Mouse (Mus musculus): Measurements from ENCODE around the gene Zfp990.
"Not testable (repeated sequence)": the region's sequence is repeated elsewhere in the genome, so short reads cannot be mapped to it uniquely, and the experiment has no call there.

The Zfp990 gene

GRCm38 (mm10) chr4:145510459-145510858 lies at the start of gene Zfp990:
Gene Zfp990 (plus strand): TSS chr4:145510759.
- DNase-seq: not testable (repeated sequence)

- DNase-seq: peak; percentile 29 to 61
These were observed 46.9 kb upstream of the Zfp990 start for GRCm38 (mm10) chr4:145463553-145464253.

GRCm38 (mm10) chr4:145478128-145478527 lies 32.4 kb upstream of the Zfp990 start:
- DNase-seq: no peak

- DNase-seq: not testable (repeated sequence)
These were observed 29.9 kb upstream of the Zfp990 start for GRCm38 (mm10) chr4:145480699-145481098.

GRCm38 (mm10) chr4:145489396-145489795 lies 21.2 kb upstream of the Zfp990 start:
- DNase-seq: no peak

- DNase-seq: no peak
These were observed 18.4 kb upstream of the Zfp990 start for GRCm38 (mm10) chr4:145492132-145492531.

GRCm38 (mm10) chr4:145493316-145493715 lies 17.2 kb upstream of the Zfp990 start:
- DNase-seq: not testable (repeated sequence)

GRCm38 (mm10) chr4:145514637-145515036 lies 4.1 kb downstream of the Zfp990 start:
- not testable (repeated sequence) for DNase-seq

- DNase-seq: not testable (repeated sequence)
These were observed 5.4 kb downstream of the Zfp990 start for GRCm38 (mm10) chr4:145515776-145516565.

GRCm38 (mm10) chr4:145517391-145517790 lies 6.8 kb downstream of the Zfp990 start:
- DNase-seq: not testable (repeated sequence)

GRCm38 (mm10) chr4:145543861-145544260 lies 33.3 kb downstream of the Zfp990 start:
- DNase-seq: not testable (repeated sequence)

- DNase-seq: not testable (repeated sequence)
These were observed 34.5 kb downstream of the Zfp990 start for GRCm38 (mm10) chr4:145545106-145545505.

GRCm38 (mm10) chr4:145545734-145546349 lies 35.3 kb downstream of the Zfp990 start:
- DNase-seq: not testable (repeated sequence)

- not testable (repeated sequence) for DNase-seq
These were observed 35.9 kb downstream of the Zfp990 start for GRCm38 (mm10) chr4:145546477-145546876.

GRCm38 (mm10) chr4:145556680-145557079 lies 46.1 kb downstream of the Zfp990 start:
- DNase-seq: no peak

- no peak for DNase-seq
These were observed 49.0 kb downstream of the Zfp990 start for GRCm38 (mm10) chr4:145559505-145560099.

- DNase-seq: peak in 1 of 2 experiments; percentile 18
These were observed 53.7 kb downstream of the Zfp990 start for GRCm38 (mm10) chr4:145564111-145564821.

- DNase-seq: not testable (repeated sequence)
These were observed 59.9 kb downstream of the Zfp990 start for GRCm38 (mm10) chr4:145570461-145570860.

GRCm38 (mm10) chr4:145576623-145577022 lies 66.1 kb downstream of the Zfp990 start:
- DNase-seq: not testable (repeated sequence)

GRCm38 (mm10) chr4:145580333-145580732 lies 69.8 kb downstream of the Zfp990 start:
- not testable (repeated sequence) for DNase-seq

- peak; percentile 8 to 27 for DNase-seq
These were observed 74.5 kb downstream of the Zfp990 start, which contains the start of gene Gm13212 for GRCm38 (mm10) chr4:145585078-145585477. Gene Gm13212 (plus strand): TSS chr4:145585166.

GRCm38 (mm10) chr4:145586046-145586445 lies 75.5 kb downstream of the Zfp990 start:
- DNase-seq: not testable (repeated sequence)

Measured in kidney, postnatal 4 days (tissue).